Mouse (Mus musculus) spleen, adult 2 months (tissue): Measurements from ENCODE around the gene Kcne1.

Experiments used
- CTCF ChIP-seq: fragments of 200-500 bp; IDR thresholded peaks from 2 replicates; pipeline ENCODE4 v1.5.1; 2011; ENCODE audit warnings: mild to moderate bottlenecking, inconsistent platforms; ENCODE audit not compliant: insufficient read depth, insufficient read length, insufficient replicate concordance; ENCODE audit errors: extremely low read depth
- POLR2A ChIP-seq: fragments of 200-500 bp; IDR thresholded peaks from 2 replicates; pipeline ENCODE4 v1.6.1; 2011; ENCODE audit warnings: low read depth, low read length, inconsistent platforms

DNA sequence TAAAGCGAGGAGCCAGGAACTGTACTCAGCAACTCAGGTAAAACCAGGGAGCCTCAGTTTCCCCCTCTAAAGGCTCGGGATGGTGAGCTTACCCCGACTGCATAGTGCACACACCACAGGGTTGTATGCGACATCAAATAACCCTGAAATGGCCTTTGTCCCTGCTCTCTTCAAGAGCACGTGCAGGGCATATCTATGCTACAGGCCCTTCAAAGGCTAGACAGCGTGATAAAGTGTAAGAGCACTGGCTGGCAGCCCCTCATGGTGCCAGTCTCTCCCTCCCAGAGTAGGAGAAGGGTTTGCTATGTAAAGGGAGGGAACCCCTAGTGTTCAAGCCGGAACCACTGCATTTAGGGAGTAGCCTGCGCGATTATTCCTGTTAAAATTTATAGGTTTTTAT lies 2.2 kb downstream of the Kcne1 start:
- TF ChIP-seq CTCF (no peak), POLR2A (no peak)
